Mouse (Mus musculus): Measurements from ENCODE around the gene Sh3rf1.

- no peak for TF ChIP-seq CTCF (IDR thresholded peaks at IDR 0.05; ENCODE audit: low read depth)
- no peak for TF ChIP-seq EP300 (IDR thresholded peaks at IDR 0.05; ENCODE audit: low read depth)
These were observed 101.5 kb downstream of the Sh3rf1 start for GRCm38 (mm10) chr8:61325014-61325715.

All from liver, postnatal 0 days (tissue).